Mouse (Mus musculus) bone marrow, adult 2 months (tissue): ENCODE results near the gene Dbndd2. TPM values are rescaled to one million over a fixed set of nuclear protein-coding genes. Genes with fewer than 3 reads are reported as not detected.

Experiments used
- H3K27ac ChIP-seq: fragments of 200-500 bp; 2 replicates; pipeline ENCODE4 v1.5.1; 2012; ENCODE audit warnings: low read depth, mild to moderate bottlenecking, control low read depth, inconsistent platforms, low read length; ENCODE audit not compliant: control insufficient read depth, poor library complexity, insufficient read depth
- H3K4me1 ChIP-seq: fragments of 200-500 bp; 2 replicates; pipeline ENCODE4 v1.6.1; 2011; ENCODE audit warnings: low read length; ENCODE audit not compliant: control insufficient read depth, insufficient read depth
- H3K4me3 ChIP-seq: fragments of 200-500 bp; replicated peaks from 2 replicates; pipeline ENCODE3; 2011; ENCODE audit warnings: mild to moderate bottlenecking, low read depth, low read length, control low read depth; ENCODE audit not compliant: control insufficient read depth
- CTCF ChIP-seq: fragments of 200-500 bp; IDR thresholded peaks from 2 replicates; pipeline ENCODE4 v1.5.1; 2011; ENCODE audit warnings: low read length, control low read depth; ENCODE audit not compliant: control insufficient read depth, insufficient read depth
- POLR2A ChIP-seq: fragments of 200-500 bp; IDR thresholded peaks from 2 replicates; pipeline ENCODE4 v1.6.1; 2011; ENCODE audit warnings: low read depth, mild to moderate bottlenecking, control low read depth, low read length, borderline replicate concordance; ENCODE audit not compliant: control insufficient read depth
- WGBS: fragments of 180-500 bp; shearing (Covaris S2); methylation state at CpG from one replicate; pipeline ENCODE4 v1.1.7; 2018; 5-methylcytosine and 5-hydroxymethylcytosine counted together
- polyA plus RNA-seq: library from polyadenylated mRNA; stranded (reverse); fragments of >200 nt; gene quantifications from 2 replicates; pipeline ENCODE4 v1.2.4, GENCODE M21; 2011; ENCODE audit warnings: low replicate concordance; ENCODE audit not compliant: missing spikeins, insufficient read depth, insufficient read length

The Dbndd2 gene
- polyA plus RNA-seq = 7.5 and 8.1 TPM in 2 replicates

DNA sequence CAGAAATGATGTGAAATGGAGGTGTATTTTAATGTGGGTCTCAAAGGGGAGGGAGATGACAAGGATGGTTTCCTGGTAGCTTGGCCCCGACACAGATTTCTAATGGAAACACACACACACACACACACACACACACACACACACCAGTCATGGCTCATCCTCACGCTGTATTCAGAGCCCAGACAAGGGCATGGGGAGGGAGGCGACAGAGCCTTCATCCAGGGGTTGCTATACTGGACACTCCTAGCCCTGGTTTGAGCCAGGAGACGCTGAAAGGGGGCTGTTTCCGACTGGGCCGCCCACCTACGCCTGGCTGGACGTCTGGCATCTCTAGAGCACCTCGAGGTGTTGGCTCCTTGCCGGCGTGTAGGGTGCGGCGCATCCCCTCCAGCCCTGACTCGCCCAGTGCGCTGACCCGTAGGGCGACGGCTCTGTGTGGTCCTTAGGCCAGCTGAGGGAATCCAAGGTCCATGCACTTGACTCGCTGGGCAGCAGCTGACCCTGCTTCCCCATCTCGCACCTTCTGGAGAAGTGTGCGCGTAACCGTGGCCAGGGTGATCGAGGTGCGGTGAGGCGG lies at the start of gene Dbndd2:
Dbndd2 (plus strand) TSS at position 426 of the 577 bp plus-strand sequence.
- no peaks in the 10 kb centered on the region; the same call in 1 of the 2 replicates for H3K4me1 ChIP-seq
- peak within 1 kb of the TSS; percentile 25 for H3K4me3 ChIP-seq
- TF ChIP-seq POLR2A (no peak), CTCF (no peak)
- WGBS = 7% methylated on average over 26 of the region's 26 CpGs
- H3K27ac ChIP-seq = no peak within 1 kb of the TSS; the same call in 1 of the 2 replicates

DNA sequence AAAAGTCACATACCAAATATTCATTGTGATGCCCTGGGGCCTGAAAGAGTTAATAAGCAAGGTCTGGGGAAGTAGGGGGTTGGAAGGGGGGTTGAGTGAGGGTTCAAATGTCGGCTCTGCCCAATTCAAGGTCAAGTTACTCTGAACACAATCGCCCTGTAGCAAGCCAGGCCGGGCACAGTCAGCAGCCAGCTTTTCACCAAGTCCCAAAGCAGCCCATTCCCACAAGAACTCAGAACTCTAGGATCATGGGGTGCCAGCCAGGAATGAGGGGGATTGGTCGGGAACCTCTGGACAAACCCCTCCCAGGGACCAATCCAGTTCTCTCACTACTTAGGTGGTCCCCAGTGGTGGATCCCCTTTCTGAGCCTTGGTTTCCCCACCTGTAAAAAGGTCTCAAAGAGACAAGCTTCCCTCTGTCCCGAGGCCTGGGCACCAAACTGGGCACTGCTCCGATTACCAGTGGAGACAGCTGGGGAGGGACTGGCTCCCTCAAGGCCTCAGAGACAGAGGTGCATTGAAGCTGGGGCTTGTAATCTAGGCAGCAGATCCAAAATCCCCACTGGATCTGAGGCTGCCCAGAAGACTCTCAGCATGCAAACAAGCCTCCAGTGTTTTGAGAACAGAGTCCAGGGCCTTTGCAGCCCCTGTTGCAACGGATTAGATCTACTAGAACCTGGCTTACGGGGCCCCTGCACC lies 49.5 kb upstream of the Dbndd2 start:
- no peak overlapping the region for H3K27ac ChIP-seq
- no peak for TF ChIP-seq POLR2A
- no peak for TF ChIP-seq CTCF
- no peak overlapping the region for H3K4me3 ChIP-seq
- WGBS = 56% methylated on average over 8 of the region's 8 CpGs
- H3K4me1 ChIP-seq = no peaks in the 10 kb centered on the region

DNA sequence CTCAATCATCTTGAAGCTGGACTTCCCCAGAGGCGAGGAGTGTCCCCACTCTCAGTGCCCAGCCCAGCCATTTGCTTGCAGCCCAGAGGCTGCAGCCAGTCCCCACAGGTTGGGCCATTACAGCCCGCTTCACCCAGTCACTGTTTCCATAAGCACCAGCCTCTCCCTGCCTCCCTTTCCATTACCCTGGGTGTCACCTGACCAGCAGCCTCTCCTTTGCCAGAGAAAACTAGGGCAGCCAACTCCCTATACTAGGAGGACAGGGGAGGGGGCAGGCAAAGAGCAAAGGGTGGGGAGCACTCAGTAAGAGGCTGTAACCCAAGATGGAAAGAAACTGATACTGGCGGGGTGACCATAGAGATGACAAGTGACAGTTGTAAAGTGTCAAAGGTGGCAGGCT lies 48.9 kb upstream of the Dbndd2 start:
- no peak overlapping the region for H3K4me3 ChIP-seq
- no peak overlapping the region for H3K27ac ChIP-seq
- TF ChIP-seq POLR2A (no peak), CTCF (no peak)
- H3K4me1 ChIP-seq = no peaks in the 10 kb centered on the region
- 76% methylated on average over 3 of the region's 3 CpGs for WGBS

DNA sequence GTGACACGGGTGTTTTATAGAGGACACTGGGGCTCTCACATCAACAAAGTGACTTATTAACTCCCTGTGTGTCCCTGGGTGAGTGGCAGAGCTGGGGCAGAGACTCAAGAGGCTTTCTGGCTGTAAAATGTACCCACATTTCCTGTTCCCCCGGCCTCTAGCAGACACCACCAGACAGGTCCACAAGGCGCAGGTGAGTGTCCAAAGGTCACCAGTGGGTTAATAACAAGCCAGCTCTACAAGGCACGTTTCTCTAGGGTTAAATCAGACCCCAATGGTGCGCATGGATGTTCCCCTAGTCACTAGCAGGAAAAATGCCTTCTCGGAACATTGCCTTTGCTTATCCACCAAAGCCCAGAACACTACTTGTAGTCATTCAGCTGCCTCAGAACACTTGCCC lies 48.2 kb upstream of the Dbndd2 start:
- no peaks in the 10 kb centered on the region for H3K4me1 ChIP-seq
- WGBS = 52% methylated on average over 6 of the region's 6 CpGs
- TF ChIP-seq CTCF (no peak), POLR2A (no peak)
- no peak overlapping the region for H3K27ac ChIP-seq
- H3K4me3 ChIP-seq = no peak overlapping the region

DNA sequence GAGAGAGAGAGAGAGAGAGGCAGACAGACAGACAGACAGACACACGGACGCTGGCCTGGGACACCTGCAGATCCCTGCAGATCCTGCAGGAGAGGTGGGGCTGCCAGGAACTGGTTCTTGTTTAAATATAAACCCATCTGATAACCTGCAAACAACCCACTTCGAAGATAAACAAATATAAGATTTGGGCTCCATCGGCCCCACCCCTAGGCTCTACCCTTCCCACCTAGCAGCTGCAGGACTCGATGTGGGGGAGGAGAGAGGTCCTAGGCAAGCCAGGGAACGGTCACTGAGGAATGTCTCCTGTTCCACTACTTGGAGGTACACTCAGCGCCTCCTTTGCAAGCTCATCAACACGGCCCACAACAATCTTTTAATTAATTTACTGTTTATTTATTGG lies 47.6 kb upstream of the Dbndd2 start:
- WGBS = 71% methylated on average over 8 of the region's 8 CpGs
- no peak for TF ChIP-seq CTCF
- TF ChIP-seq POLR2A = no peak
- Histone ChIP-seq H3K27ac (no peak overlapping the region), H3K4me1 (no peaks in the 10 kb centered on the region), H3K4me3 (no peak overlapping the region)

DNA sequence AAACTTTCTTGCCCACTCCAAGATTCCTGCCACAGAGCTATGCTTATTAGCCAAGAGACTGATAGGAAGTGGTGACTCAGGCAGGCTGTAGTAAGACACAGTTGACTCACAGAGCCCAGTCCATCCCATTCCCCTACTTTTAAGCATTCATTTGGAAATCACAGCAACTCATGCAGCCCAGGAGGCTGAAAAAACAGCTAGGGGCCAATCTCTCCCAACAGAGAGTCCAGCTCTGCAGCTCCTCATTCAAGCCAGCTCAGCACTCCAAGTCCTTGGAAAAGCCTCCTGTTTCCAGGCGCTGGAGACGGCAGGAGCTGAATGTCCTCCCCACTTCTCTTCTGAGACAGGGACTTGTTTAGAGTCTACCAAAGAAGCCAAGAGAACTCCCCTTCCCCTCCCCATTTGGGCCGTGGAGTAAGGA lies 46.9 kb upstream of the Dbndd2 start:
- H3K4me1 ChIP-seq = no peaks in the 10 kb centered on the region
- H3K4me3 ChIP-seq = no peak overlapping the region
- WGBS = 76% methylated on average over 3 of the region's 3 CpGs
- TF ChIP-seq POLR2A (no peak), CTCF (no peak)
- H3K27ac ChIP-seq = no peak overlapping the region

DNA sequence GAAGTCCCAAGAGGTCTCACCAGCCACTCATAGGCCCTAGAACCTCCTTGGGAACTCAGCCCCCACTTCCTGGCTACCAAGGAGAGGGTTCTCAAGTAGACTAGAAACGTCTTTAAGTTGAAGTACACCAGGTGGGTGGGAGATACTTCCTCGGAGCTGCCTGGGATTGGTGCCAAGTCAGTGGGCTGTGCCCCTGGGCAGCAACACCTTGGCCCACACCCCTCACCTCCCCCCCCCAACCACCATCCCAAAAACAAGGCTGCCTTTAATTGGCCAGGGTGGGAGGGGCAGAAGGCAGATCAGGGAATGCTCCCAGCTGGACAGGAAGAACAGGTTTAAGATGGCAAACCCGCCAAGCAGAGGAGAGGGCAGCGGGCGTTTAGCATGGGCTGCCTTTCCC lies 45.6 kb upstream of the Dbndd2 start:
- 41% methylated on average over 5 of the region's 5 CpGs for WGBS

DNA sequence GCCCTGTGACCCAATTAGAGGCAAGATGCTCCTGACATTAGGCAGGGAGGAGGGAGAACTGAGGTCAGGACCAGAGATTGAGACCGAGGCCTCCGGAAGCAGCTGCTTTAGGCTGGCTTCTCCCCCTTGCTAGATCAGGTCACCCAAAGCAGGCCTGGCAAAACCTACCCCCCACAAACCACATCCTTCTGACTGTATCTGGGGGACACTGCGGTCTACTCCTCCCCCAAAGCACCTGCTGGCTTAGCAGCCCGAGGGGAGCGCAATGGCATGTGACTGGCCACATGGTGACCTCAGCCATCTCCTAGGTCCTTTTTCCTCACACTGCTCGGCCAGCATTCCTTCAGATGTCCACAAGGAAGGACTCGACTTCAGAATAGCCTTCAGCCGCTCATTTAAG lies 44.8 kb upstream of the Dbndd2 start:
- TF ChIP-seq CTCF (no peak), POLR2A (no peak)
- Histone ChIP-seq H3K27ac (peak overlapping the region; percentile 65; the same call in 1 of the 2 replicates), H3K4me1 (no peaks in the 10 kb centered on the region), H3K4me3 (peak overlapping the region; percentile 58)
- 2% methylated on average over 8 of the region's 8 CpGs for whole genome bisulfite sequencing

More for the DNA sequence above, 45.6 kb upstream of the Dbndd2 start:
- no peak overlapping the region for H3K4me3 ChIP-seq
- no peak overlapping the region for H3K27ac ChIP-seq
- no peaks in the 10 kb centered on the region for H3K4me1 ChIP-seq
- TF ChIP-seq CTCF = no peak
- no peak for TF ChIP-seq POLR2A
